Mouse (Mus musculus): ENCODE results near the gene Setd7. TPM values are rescaled to one million over a fixed set of nuclear protein-coding genes. Genes with fewer than 3 reads are reported as not detected.
"Not testable (repeated sequence)": the region's sequence is repeated elsewhere in the genome, so short reads cannot be mapped to it uniquely, and the experiment has no call there.

The Setd7 gene
- total and polyA plus RNA-seq, 3 experiments: 8.7 to 67.1 (median 26.0) TPM

DNA sequence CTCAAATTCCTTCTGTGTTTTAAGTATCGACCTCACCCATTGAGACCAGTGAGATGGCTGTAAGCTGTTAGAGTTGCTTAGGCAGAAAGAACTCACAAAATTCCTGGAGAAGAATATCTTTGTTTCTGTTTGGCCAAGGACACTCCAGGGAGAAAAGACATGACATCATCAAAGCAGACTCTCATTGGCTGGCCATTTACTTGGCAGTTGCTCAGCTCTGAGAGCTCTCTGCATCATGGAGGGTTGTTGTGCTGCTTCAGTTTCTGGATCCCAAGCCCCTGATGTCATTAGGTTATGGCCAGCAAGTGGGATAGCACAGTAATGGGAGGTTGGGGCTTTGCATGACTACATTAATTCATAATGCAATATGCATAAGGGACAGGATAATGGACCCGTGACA is 35.9 kb upstream of the Setd7 start:
- Histone ChIP-seq H3K9me3 (replicated peaks) (no peaks in the 10 kb centered on the region), H3K36me3 (replicated peaks) (no peaks in the 10 kb centered on the region), H3K27me3 (ENCODE audit: insufficient read depth, low read length) (peaks cover 19% of the 10 kb centered on the region), H3K4me3 (ENCODE audit: low read depth, low read length) (no peak overlapping the region), H3K4me1 (ENCODE audit: insufficient read depth, low read depth, low read length) (no peaks in the 10 kb centered on the region)
- no peak for TF ChIP-seq TAL1 (conservative IDR thresholded peaks at IDR 0.05; ENCODE audit: low read depth, low read length)
- no peak for TF ChIP-seq POLR2AphosphoS5 (IDR thresholded peaks at IDR 0.05; ENCODE audit: insufficient replicate concordance, low read depth, low read length)
- no peak for TF ChIP-seq GATA1 (IDR thresholded peaks at IDR 0.05; ENCODE audit: borderline replicate concordance, low read length)
- TF ChIP-seq CTCF (IDR thresholded peaks at IDR 0.05; ENCODE audit: low read depth, low read length): no peak
- no peak for TF ChIP-seq GATA2 (IDR thresholded peaks at IDR 0.05; ENCODE audit: borderline replicate concordance, low read depth, low read length)
- ATAC-seq (ENCODE audit: extremely low read depth, insufficient number of reproducible peaks, low FRiP score, poor library complexity, severe bottlenecking) (no peak), DNase-seq (ENCODE audit: low spot score) (no peak)

DNA sequence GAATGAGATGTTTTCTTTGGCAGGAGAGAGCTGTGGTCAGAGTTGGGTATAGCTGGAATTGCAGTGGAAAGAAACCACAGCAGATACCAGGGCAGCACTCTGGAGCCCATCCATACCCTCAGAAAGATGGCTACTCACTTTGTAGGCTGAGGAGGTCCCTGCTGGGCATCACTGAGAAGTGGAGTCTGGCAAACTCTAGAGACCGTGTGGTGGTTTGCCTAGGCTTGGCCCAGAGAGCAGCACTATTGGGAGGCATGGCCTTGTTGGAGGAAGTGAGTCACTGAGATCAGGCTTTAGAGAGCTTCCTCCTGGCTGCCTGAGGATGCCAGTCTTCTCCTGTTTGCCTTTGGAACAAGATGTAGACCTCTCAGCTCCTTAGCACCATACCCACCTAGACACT is 32.8 kb upstream of the Setd7 start:
- TF ChIP-seq TAL1 (conservative IDR thresholded peaks at IDR 0.05; ENCODE audit: low read depth, low read length) (no peak), CTCF (IDR thresholded peaks at IDR 0.05; ENCODE audit: low read depth, low read length) (no peak), POLR2AphosphoS5 (IDR thresholded peaks at IDR 0.05; ENCODE audit: insufficient replicate concordance, low read depth, low read length) (no peak), GATA1 (IDR thresholded peaks at IDR 0.05; ENCODE audit: borderline replicate concordance, low read length) (no peak), GATA2 (IDR thresholded peaks at IDR 0.05; ENCODE audit: borderline replicate concordance, low read depth, low read length) (no peak)
- Histone ChIP-seq H3K36me3 (replicated peaks) (no peaks in the 10 kb centered on the region), H3K9me3 (replicated peaks) (no peaks in the 10 kb centered on the region), H3K4me3 (ENCODE audit: low read depth, low read length) (no peak overlapping the region), H3K27me3 (ENCODE audit: insufficient read depth, low read length) (peaks cover 24% of the 10 kb centered on the region), H3K4me1 (ENCODE audit: insufficient read depth, low read depth, low read length) (no peaks in the 10 kb centered on the region)
- no peak for DNase-seq (ENCODE audit: low spot score)
- ATAC-seq (ENCODE audit: extremely low read depth, insufficient number of reproducible peaks, low FRiP score, poor library complexity, severe bottlenecking): no peak

GRCm38 (mm10) chr3:51591591-51591990 is 30.9 kb upstream of the Setd7 start:
- Histone ChIP-seq H3K4me3 (ENCODE audit: low read depth, low read length) (no peak overlapping the region), H3K4me1 (ENCODE audit: insufficient read depth, low read depth, low read length) (no peaks in the 10 kb centered on the region), H3K36me3 (replicated peaks) (no peaks in the 10 kb centered on the region), H3K9me3 (replicated peaks) (no peaks in the 10 kb centered on the region), H3K27me3 (ENCODE audit: insufficient read depth, low read length) (peaks cover 22% of the 10 kb centered on the region)
- DNase-seq (ENCODE audit: low spot score) (no peak), ATAC-seq (ENCODE audit: extremely low read depth, insufficient number of reproducible peaks, low FRiP score, poor library complexity, severe bottlenecking) (no peak)
- TF ChIP-seq TAL1 (conservative IDR thresholded peaks at IDR 0.05; ENCODE audit: low read depth, low read length): no peak
- TF ChIP-seq POLR2AphosphoS5 (IDR thresholded peaks at IDR 0.05; ENCODE audit: insufficient replicate concordance, low read depth, low read length): no peak
- no peak for TF ChIP-seq GATA2 (IDR thresholded peaks at IDR 0.05; ENCODE audit: borderline replicate concordance, low read depth, low read length)
- no peak for TF ChIP-seq GATA1 (IDR thresholded peaks at IDR 0.05; ENCODE audit: borderline replicate concordance, low read length)

DNA sequence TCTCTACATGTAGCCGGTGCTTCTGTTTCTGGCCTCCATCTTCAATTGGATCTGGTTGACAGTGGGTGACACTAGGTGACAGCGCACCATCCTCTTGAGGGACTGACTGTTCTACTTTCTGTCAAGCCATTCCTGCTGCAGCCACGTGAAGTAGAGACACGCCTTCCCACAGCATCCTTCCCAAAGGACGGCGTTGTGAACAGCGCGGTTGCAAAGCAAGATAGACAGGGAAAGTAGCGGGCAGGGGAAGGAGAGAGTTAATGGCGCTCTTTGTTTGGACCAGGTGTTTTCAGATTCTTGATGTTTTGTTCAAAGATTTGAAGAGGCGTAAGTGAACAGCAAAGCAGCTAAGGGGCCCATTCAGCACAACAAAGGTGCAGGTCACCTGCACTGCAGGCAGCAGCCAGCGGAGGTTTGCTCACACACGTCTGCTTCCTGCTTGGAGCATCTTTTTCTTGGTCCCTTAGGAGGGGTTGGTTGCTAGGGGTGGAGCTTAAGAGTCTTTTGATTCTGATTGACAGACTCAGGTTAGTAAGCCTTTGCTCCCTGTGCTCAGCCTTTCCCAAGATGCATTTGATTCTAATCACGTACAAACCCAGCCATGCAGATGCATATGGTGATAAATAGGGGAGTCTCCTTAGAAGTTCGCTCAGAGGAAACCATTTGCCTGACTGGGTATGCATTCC is 29.7 kb upstream of the Setd7 start:
- no peak for ATAC-seq (ENCODE audit: extremely low read depth, insufficient number of reproducible peaks, low FRiP score, poor library complexity, severe bottlenecking)
- no peaks in the 10 kb centered on the region for H3K4me1 ChIP-seq (ENCODE audit: insufficient read depth, low read depth, low read length)

GRCm38 (mm10) chr3:51587697-51588262 is 27.1 kb upstream of the Setd7 start:
- no peak for DNase-seq (ENCODE audit: low spot score)
- no peak for ATAC-seq (ENCODE audit: extremely low read depth, insufficient number of reproducible peaks, low FRiP score, poor library complexity, severe bottlenecking)
- no peak for TF ChIP-seq GATA1 (IDR thresholded peaks at IDR 0.05; ENCODE audit: borderline replicate concordance, low read length)
- no peak; the same call in 1 of the 2 replicates for TF ChIP-seq CTCF (IDR thresholded peaks at IDR 0.05; ENCODE audit: low read depth, low read length)

More for the DNA sequence above, 29.7 kb upstream of the Setd7 start:
- H3K4me3 ChIP-seq (ENCODE audit: low read depth, low read length): no peak overlapping the region
- H3K27me3 ChIP-seq (ENCODE audit: insufficient read depth, low read length): peaks cover 19% of the 10 kb centered on the region
- H3K9me3 ChIP-seq (replicated peaks): no peaks in the 10 kb centered on the region
- TF ChIP-seq CTCF (IDR thresholded peaks at IDR 0.05; ENCODE audit: low read depth, low read length) (no peak), POLR2AphosphoS5 (IDR thresholded peaks at IDR 0.05; ENCODE audit: insufficient replicate concordance, low read depth, low read length) (no peak), GATA1 (IDR thresholded peaks at IDR 0.05; ENCODE audit: borderline replicate concordance, low read length) (no peak), TAL1 (conservative IDR thresholded peaks at IDR 0.05; ENCODE audit: low read depth, low read length) (no peak), GATA2 (IDR thresholded peaks at IDR 0.05; ENCODE audit: borderline replicate concordance, low read depth, low read length) (no peak)
- DNase-seq (ENCODE audit: low spot score): no peak
- H3K36me3 ChIP-seq (replicated peaks): no peaks in the 10 kb centered on the region

GRCm38 (mm10) chr3:51583574-51584391 is 23.1 kb upstream of the Setd7 start:
- Histone ChIP-seq H3K9me3 (replicated peaks) (no peaks in the 10 kb centered on the region), H3K4me3 (ENCODE audit: low read depth, low read length) (no peak overlapping the region), H3K36me3 (replicated peaks) (no peaks in the 10 kb centered on the region), H3K27me3 (ENCODE audit: insufficient read depth, low read length) (peaks cover 9% of the 10 kb centered on the region), H3K4me1 (ENCODE audit: insufficient read depth, low read depth, low read length) (peaks cover 7% of the 10 kb centered on the region)
- peak; percentile 50 for DNase-seq (ENCODE audit: low spot score)
- TF ChIP-seq TAL1 (conservative IDR thresholded peaks at IDR 0.05; ENCODE audit: low read depth, low read length): no peak
- 0 out of 2 replicates have a peak, but pooled peaks have one; percentile 16 for TF ChIP-seq CTCF (IDR thresholded peaks at IDR 0.05; ENCODE audit: low read depth, low read length)
- ATAC-seq (ENCODE audit: extremely low read depth, insufficient number of reproducible peaks, low FRiP score, poor library complexity, severe bottlenecking): peak; percentile 68

More at GRCm38 (mm10) chr3:51587697-51588262, 27.1 kb upstream of the Setd7 start:
- Histone ChIP-seq H3K36me3 (replicated peaks) (no peaks in the 10 kb centered on the region), H3K4me1 (ENCODE audit: insufficient read depth, low read depth, low read length) (peaks cover 5% of the 10 kb centered on the region), H3K9me3 (replicated peaks) (no peaks in the 10 kb centered on the region), H3K27me3 (ENCODE audit: insufficient read depth, low read length) (peaks cover 14% of the 10 kb centered on the region; the same call in 1 of the 2 replicates), H3K4me3 (ENCODE audit: low read depth, low read length) (no peak overlapping the region)

- peaks cover 20% of the 10 kb centered on the region for H3K4me1 ChIP-seq (ENCODE audit: insufficient read depth, low read depth, low read length)
- H3K4me3 ChIP-seq (ENCODE audit: low read depth, low read length): not testable (repeated sequence)
Measured at GRCm38 (mm10) chr3:51579243-51579642, 18.6 kb upstream of the Setd7 start.

More at GRCm38 (mm10) chr3:51579243-51579642, 18.6 kb upstream of the Setd7 start:
- H3K9me3 ChIP-seq (replicated peaks); H3K36me3 ChIP-seq (replicated peaks); DNase-seq (ENCODE audit: low spot score); H3K27me3 ChIP-seq (ENCODE audit: insufficient read depth, low read length); ATAC-seq (ENCODE audit: extremely low read depth, insufficient number of reproducible peaks, low FRiP score, poor library complexity, severe bottlenecking): not testable (repeated sequence)

All from G1E (cell line).